Mouse (Mus musculus): ENCODE data around the gene Phf21a. TPM values are rescaled to one million over a fixed set of nuclear protein-coding genes. Genes with fewer than 3 reads are reported as not detected.

The Phf21a gene
- polyA plus RNA-seq, 1 experiment from 2014 or later = 30.6 TPM

DNA sequence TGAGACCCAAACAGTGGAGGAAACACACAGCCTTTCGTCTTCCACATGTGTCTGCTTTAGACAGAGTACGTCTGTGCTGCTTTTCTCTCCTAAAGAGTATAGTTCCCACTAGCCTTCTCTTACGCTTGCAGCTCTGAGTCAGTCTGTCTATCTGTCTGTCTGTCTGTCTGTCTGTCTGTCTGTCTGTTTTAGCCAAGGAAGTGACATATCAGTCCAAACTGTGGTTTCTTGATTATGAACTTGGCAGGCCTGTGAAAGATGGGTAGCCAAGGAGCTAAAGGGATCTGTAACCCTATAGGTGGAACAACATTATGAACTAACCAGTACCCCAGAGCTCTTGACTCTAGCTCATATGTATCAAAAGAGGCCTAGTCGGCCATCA lies 180.9 kb downstream of the Phf21a start:
- Histone ChIP-seq H3K4me3 (ENCODE audit: low read length) (no peak overlapping the region), H3K9me3 (ENCODE audit: control insufficient read depth, low read length) (no peaks in the 10 kb centered on the region), H3K27me3 (replicated peaks; ENCODE audit: control insufficient read depth, insufficient read depth, low read length) (no peaks in the 10 kb centered on the region), H3K9ac (ENCODE audit: low read depth, low read length) (no peak overlapping the region), H3K27ac (ENCODE audit: low read depth, low read length) (no peak overlapping the region), H3K36me3 (ENCODE audit: control insufficient read depth, insufficient read depth, low read length) (no peaks in the 10 kb centered on the region), H3K4me2 (ENCODE audit: low read length) (no peak overlapping the region), H3K4me1 (ENCODE audit: control insufficient read depth, insufficient read depth, low read depth, low read length) (peaks cover 13% of the 10 kb centered on the region)
- no peak for ATAC-seq
- WGBS = 94% methylated on average over 4 of the region's 4 CpGs

DNA sequence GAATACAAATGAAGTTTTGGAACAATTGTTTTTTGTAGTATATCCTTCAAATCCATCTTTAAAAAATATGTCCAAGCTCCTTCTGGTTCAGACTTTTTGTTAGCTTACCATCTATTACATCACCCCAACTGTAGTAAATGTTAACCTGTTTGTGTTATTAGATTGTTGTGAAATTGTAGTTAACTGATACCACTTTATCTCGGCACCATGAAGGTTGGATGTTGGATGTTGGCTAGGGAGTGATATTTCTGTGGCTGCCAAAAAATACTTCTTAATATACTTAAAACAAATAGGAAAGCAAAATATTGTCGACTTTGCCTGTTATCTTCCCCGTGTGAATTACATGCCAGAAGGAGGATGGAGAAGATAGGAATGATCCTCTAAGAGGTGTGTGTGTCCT lies 184.9 kb downstream of the Phf21a start:
- Histone ChIP-seq H3K4me2 (ENCODE audit: low read length) (no peak overlapping the region), H3K36me3 (ENCODE audit: control insufficient read depth, insufficient read depth, low read length) (no peaks in the 10 kb centered on the region), H3K4me3 (ENCODE audit: low read length) (no peak overlapping the region), H3K9ac (ENCODE audit: low read depth, low read length) (no peak overlapping the region), H3K27me3 (replicated peaks; ENCODE audit: control insufficient read depth, insufficient read depth, low read length) (no peaks in the 10 kb centered on the region), H3K9me3 (ENCODE audit: control insufficient read depth, low read length) (no peaks in the 10 kb centered on the region), H3K4me1 (ENCODE audit: control insufficient read depth, insufficient read depth, low read depth, low read length) (peaks cover 17% of the 10 kb centered on the region), H3K27ac (ENCODE audit: low read depth, low read length) (peak overlapping the region; percentile 49; the same call in 1 of the 2 replicates)
- WGBS = 75% methylated on average over 3 of the region's 3 CpGs
- no peak for ATAC-seq

DNA sequence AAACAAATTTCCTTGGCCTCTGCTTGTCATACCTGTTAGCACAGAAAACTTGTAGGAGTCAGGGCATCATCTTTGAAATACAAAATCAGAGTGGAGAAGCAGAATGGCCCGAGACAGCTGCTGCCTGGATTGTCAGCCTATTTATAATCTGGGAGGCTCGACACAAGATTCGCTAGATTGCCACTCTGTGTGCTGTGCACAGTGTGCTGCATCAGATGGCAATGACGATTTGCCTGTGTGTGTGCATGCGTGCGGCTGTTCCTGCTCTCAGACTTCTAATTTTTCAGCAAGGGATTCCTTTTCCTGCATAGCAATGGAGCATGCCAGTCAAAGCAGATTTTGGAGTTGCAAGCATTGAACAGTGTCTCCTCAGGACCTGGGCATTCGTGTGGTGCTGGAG lies 185.7 kb downstream of the Phf21a start:
- Histone ChIP-seq H3K4me2 (ENCODE audit: low read length) (no peak overlapping the region), H3K4me1 (ENCODE audit: control insufficient read depth, insufficient read depth, low read depth, low read length) (peaks cover 15% of the 10 kb centered on the region), H3K27me3 (replicated peaks; ENCODE audit: control insufficient read depth, insufficient read depth, low read length) (no peaks in the 10 kb centered on the region), H3K9me3 (ENCODE audit: control insufficient read depth, low read length) (no peaks in the 10 kb centered on the region), H3K36me3 (ENCODE audit: control insufficient read depth, insufficient read depth, low read length) (no peaks in the 10 kb centered on the region), H3K27ac (ENCODE audit: low read depth, low read length) (peak overlapping the region; percentile 49), H3K4me3 (ENCODE audit: low read length) (no peak overlapping the region), H3K9ac (ENCODE audit: low read depth, low read length) (peak overlapping the region; percentile 29; the same call in 1 of the 2 replicates)
- WGBS = 44% methylated on average over 7 of the region's 7 CpGs
- ATAC-seq = peak; percentile 76

DNA sequence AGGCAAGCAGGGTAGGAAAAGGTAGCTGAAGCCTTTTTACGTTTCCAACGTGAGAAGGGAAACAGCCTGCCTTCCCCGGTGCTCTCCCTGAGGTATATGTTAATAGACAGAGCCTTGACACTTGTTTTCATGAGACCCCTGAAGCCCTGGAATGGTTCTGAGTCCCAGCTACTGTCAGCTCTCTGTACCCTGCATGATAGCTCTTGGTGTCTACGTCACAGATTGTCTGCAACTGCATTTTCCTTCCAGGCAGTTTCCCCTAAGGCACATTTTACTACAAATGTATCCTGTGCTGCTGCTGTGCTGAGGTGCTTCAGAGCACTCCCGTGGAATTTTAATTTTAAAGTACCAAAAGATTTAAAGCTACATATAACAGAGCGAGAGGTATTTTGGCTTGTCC lies 186.5 kb downstream of the Phf21a start:
- ATAC-seq = peak; percentile 58
- Histone ChIP-seq H3K4me1 (ENCODE audit: control insufficient read depth, insufficient read depth, low read depth, low read length) (peaks cover 15% of the 10 kb centered on the region), H3K27me3 (replicated peaks; ENCODE audit: control insufficient read depth, insufficient read depth, low read length) (no peaks in the 10 kb centered on the region), H3K4me2 (ENCODE audit: low read length) (no peak overlapping the region), H3K9ac (ENCODE audit: low read depth, low read length) (no peak overlapping the region), H3K27ac (ENCODE audit: low read depth, low read length) (peak overlapping the region; percentile 49), H3K9me3 (ENCODE audit: control insufficient read depth, low read length) (no peaks in the 10 kb centered on the region), H3K4me3 (ENCODE audit: low read length) (no peak overlapping the region), H3K36me3 (ENCODE audit: control insufficient read depth, insufficient read depth, low read length) (no peaks in the 10 kb centered on the region)
- WGBS = 54% methylated on average over 6 of the region's 6 CpGs

DNA sequence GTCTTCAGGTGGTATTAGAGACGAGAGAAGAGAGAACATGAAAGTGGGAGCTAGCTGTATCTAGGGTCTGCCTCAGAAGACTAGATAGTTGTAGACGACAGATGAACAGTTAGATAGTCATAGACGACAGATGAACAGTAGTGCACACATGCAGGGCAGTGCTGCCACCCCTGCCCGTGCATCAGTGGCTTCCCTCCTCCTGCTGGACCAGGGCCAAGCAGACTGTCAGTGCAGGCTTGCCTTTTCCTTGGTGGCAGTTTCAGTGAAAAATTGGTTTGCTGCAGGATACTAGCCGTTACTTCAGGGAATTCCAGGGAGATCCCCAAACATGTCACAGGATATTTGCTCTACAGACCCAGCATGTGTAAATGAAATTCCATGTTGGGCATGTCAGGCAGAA lies 192.7 kb downstream of the Phf21a start:
- H3K9me3 ChIP-seq (ENCODE audit: control insufficient read depth, low read length) = no peaks in the 10 kb centered on the region
- no peak overlapping the region for H3K4me3 ChIP-seq (ENCODE audit: low read length)
- peak; percentile 48 for ATAC-seq
- no peak overlapping the region for H3K9ac ChIP-seq (ENCODE audit: low read depth, low read length)
- H3K4me2 ChIP-seq (ENCODE audit: low read length) = no peak overlapping the region
- 32% methylated on average over 5 of the region's 5 CpGs for WGBS
- H3K4me1 ChIP-seq (ENCODE audit: control insufficient read depth, insufficient read depth, low read depth, low read length) = peaks cover 6% of the 10 kb centered on the region
- H3K36me3 ChIP-seq (ENCODE audit: control insufficient read depth, insufficient read depth, low read length) = no peaks in the 10 kb centered on the region
- no peak overlapping the region for H3K27ac ChIP-seq (ENCODE audit: low read depth, low read length)
- no peaks in the 10 kb centered on the region for H3K27me3 ChIP-seq (replicated peaks; ENCODE audit: control insufficient read depth, insufficient read depth, low read length)

DNA sequence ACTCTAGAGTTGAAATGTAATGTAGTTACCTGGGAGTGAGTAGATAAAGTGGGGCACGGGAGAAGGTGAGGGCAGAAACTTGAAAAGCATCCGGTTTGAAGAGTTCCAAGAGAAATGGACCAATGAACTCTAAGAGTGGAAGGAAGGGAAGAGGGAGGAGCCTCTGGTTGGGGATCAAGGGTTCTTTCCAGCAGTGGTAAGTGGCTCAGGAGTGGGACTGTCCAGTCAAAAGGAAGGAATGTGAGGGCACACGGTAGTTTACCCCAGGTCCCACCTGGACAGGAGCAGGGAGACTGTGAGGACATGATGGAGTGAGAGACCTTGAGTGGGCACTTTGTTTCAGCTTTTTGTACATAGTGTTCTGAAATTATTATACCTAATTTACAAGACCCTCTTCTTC lies 196.4 kb downstream of the Phf21a start:
- WGBS = 81% methylated on average over 3 of the region's 3 CpGs
- H3K27ac ChIP-seq (ENCODE audit: low read depth, low read length) = no peak overlapping the region
- H3K36me3 ChIP-seq (ENCODE audit: control insufficient read depth, insufficient read depth, low read length) = no peaks in the 10 kb centered on the region
- ATAC-seq = no peak
- no peak overlapping the region for H3K4me3 ChIP-seq (ENCODE audit: low read length)
- no peak overlapping the region for H3K4me2 ChIP-seq (ENCODE audit: low read length)
- H3K27me3 ChIP-seq (replicated peaks; ENCODE audit: control insufficient read depth, insufficient read depth, low read length) = no peaks in the 10 kb centered on the region
- peaks cover 6% of the 10 kb centered on the region for H3K4me1 ChIP-seq (ENCODE audit: control insufficient read depth, insufficient read depth, low read depth, low read length)
- H3K9ac ChIP-seq (ENCODE audit: low read depth, low read length) = no peak overlapping the region
- H3K9me3 ChIP-seq (ENCODE audit: control insufficient read depth, low read length) = no peaks in the 10 kb centered on the region

DNA sequence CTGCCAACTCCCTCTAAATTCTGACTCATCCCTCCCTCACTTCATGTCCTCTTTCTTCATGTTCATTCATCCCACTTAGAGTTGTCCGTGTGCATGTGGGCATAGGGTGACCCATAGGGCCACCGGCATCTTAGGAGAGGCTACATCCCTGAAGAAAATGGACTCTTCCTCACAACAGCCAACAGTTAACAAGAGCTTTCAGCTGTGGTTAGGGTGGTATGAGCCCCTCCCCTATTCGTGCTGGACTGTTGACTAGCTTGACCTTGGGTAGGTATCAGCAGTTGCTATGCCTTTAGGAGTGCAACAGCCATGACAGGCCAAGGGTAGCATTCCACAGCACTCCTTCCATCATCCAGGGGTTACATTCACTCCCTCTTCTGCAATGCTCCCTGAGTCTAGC lies 198.6 kb downstream of the Phf21a start:
- 98% methylated on average over 3 of the region's 3 CpGs for WGBS

DNA sequence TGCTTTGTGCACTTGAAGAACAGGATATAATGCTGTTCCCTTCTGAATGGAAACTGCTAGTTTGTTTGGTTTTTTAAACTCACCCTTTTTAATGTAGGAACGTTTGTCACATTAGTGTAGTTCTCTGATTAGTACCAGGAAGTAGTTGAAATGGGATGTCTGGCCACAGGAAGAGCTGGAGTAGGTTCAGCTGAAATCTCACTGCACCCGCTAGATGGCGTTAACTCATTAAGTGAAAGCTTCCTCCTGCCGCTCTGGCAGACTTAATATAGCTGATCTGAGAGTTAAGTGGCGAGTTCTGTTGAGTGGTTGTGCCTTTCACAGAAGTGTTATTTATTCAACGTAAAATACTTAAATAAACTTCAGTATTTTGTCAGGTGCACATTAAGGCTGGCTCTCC lies 203.5 kb downstream of the Phf21a start:
- WGBS = 3% methylated on average over 6 of the region's 6 CpGs
- Histone ChIP-seq H3K36me3 (ENCODE audit: control insufficient read depth, insufficient read depth, low read length) (no peaks in the 10 kb centered on the region), H3K4me2 (ENCODE audit: low read length) (no peak overlapping the region), H3K27ac (ENCODE audit: low read depth, low read length) (no peak overlapping the region), H3K4me3 (ENCODE audit: low read length) (no peak overlapping the region), H3K9ac (ENCODE audit: low read depth, low read length) (no peak overlapping the region), H3K9me3 (ENCODE audit: control insufficient read depth, low read length) (no peaks in the 10 kb centered on the region), H3K4me1 (ENCODE audit: control insufficient read depth, insufficient read depth, low read depth, low read length) (peaks cover 3% of the 10 kb centered on the region; the same call in 1 of the 2 replicates), H3K27me3 (replicated peaks; ENCODE audit: control insufficient read depth, insufficient read depth, low read length) (no peaks in the 10 kb centered on the region)
- ATAC-seq = peak; percentile 78; the same call in 1 of the 2 replicates

More for the DNA sequence above, 198.6 kb downstream of the Phf21a start:
- H3K4me2 ChIP-seq (ENCODE audit: low read length) = no peak overlapping the region
- no peak for ATAC-seq
- no peaks in the 10 kb centered on the region for H3K27me3 ChIP-seq (replicated peaks; ENCODE audit: control insufficient read depth, insufficient read depth, low read length)
- no peak overlapping the region for H3K27ac ChIP-seq (ENCODE audit: low read depth, low read length)
- no peak overlapping the region for H3K9ac ChIP-seq (ENCODE audit: low read depth, low read length)
- no peaks in the 10 kb centered on the region for H3K9me3 ChIP-seq (ENCODE audit: control insufficient read depth, low read length)
- H3K4me1 ChIP-seq (ENCODE audit: control insufficient read depth, insufficient read depth, low read depth, low read length) = no peaks in the 10 kb centered on the region
- H3K4me3 ChIP-seq (ENCODE audit: low read length) = no peak overlapping the region
- no peaks in the 10 kb centered on the region for H3K36me3 ChIP-seq (ENCODE audit: control insufficient read depth, insufficient read depth, low read length)

DNA sequence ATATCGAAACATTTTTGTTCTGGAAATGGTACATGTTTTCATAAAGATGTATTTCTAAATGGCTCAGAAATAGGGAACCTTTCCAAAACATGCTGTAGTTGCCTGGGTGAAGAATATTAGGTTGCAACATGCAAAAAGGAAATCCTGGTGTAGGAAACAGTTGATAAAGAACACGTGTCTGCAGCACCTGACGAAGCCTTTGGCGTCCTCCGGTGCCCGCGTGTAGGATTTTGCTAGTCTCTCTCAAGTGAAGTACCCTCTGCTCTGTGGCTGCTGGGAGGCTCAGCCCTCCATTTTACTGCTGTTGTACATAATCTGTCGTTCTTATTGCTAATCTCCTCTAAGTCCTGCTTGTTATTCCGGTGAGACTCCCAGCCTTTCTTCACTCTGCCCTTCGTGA lies 207.0 kb downstream of the Phf21a start:
- no peaks in the 10 kb centered on the region for H3K27me3 ChIP-seq (replicated peaks; ENCODE audit: control insufficient read depth, insufficient read depth, low read length)
- no peaks in the 10 kb centered on the region for H3K36me3 ChIP-seq (ENCODE audit: control insufficient read depth, insufficient read depth, low read length)
- no peak overlapping the region for H3K9ac ChIP-seq (ENCODE audit: low read depth, low read length)
- no peaks in the 10 kb centered on the region for H3K9me3 ChIP-seq (ENCODE audit: control insufficient read depth, low read length)
- WGBS = 59% methylated on average over 10 of the region's 10 CpGs
- peaks cover 6% of the 10 kb centered on the region for H3K4me1 ChIP-seq (ENCODE audit: control insufficient read depth, insufficient read depth, low read depth, low read length)
- no peak for ATAC-seq
- H3K27ac ChIP-seq (ENCODE audit: low read depth, low read length) = no peak overlapping the region
- no peak overlapping the region for H3K4me3 ChIP-seq (ENCODE audit: low read length)
- H3K4me2 ChIP-seq (ENCODE audit: low read length) = 0 out of 2 replicates have a peak overlapping the region, but pooled peaks have one; percentile 19
